Mouse (Mus musculus) heart, embryonic 11.5 days (tissue): ENCODE data around the gene Slc12a9. TPM values are rescaled to one million over a fixed set of nuclear protein-coding genes. Genes with fewer than 3 reads are reported as not detected.

Source experiments
- ATAC-seq: fragments of 200-750 bp; cut with Nextera tagmentation; replicated peaks from 2 replicates; pipeline ENCODE4 v1.8.0; 2017; ENCODE audit warnings: moderate library complexity; ENCODE audit not compliant: insufficient number of reproducible peaks, low FRiP score, low TSS enrichment
- H3K27ac ChIP-seq: fragments of 300-500 bp; sonication (generic); 2 replicates; pipeline ENCODE4 v1.5.1; 2014; ENCODE audit warnings: mild to moderate bottlenecking, low read depth, low read length
- H3K27me3 ChIP-seq: fragments of 300-500 bp; sonication (generic); 2 replicates; pipeline ENCODE4 v1.6.1; 2014; ENCODE audit warnings: mild to moderate bottlenecking, low read length, mixed read lengths; ENCODE audit not compliant: control insufficient read depth, insufficient read depth
- H3K36me3 ChIP-seq: fragments of 300-500 bp; sonication (generic); 2 replicates; pipeline ENCODE4 v1.6.1; 2014; ENCODE audit warnings: mild to moderate bottlenecking, low read length, moderate library complexity, mixed read lengths; ENCODE audit not compliant: control insufficient read depth, insufficient read depth
- H3K4me1 ChIP-seq: fragments of 300-500 bp; sonication (generic); 2 replicates; pipeline ENCODE4 v1.6.1; 2014; ENCODE audit warnings: low read length; ENCODE audit not compliant: control insufficient read depth, insufficient read depth
- H3K4me2 ChIP-seq: fragments of 300-500 bp; sonication (generic); 2 replicates; pipeline ENCODE4 v1.6.1; 2014; ENCODE audit warnings: mild to moderate bottlenecking, moderate library complexity
- H3K4me3 ChIP-seq: fragments of 300-500 bp; sonication (generic); 2 replicates; pipeline ENCODE4 v1.5.1; 2014; ENCODE audit warnings: low read depth, low read length
- H3K9ac ChIP-seq: fragments of 300-500 bp; sonication (generic); 2 replicates; pipeline ENCODE4 v1.6.1; 2014; ENCODE audit warnings: mild to moderate bottlenecking, low read depth, low read length, moderate library complexity
- H3K9me3 ChIP-seq: fragments of 300-500 bp; sonication (generic); replicated peaks from 2 replicates; pipeline ENCODE4 v1.6.1; 2016; ENCODE audit warnings: low read length; ENCODE audit not compliant: control insufficient read depth
- WGBS: fragments of 180-500 bp; shearing (Covaris S2); extraction: QIAGEN DNeasy Blood & Tissue Kit; methylation state at CpG from one replicate; pipeline ENCODE4 v1.1.7; 2014; ENCODE audit not compliant: insufficient replicate concordance; 5-methylcytosine and 5-hydroxymethylcytosine counted together
- polyA plus RNA-seq: library from polyadenylated mRNA; unstranded; fragments of >200 nt; fragmentation: Nextera tagmentation; extraction: Ambion mirVana; gene quantifications from 2 replicates; pipeline ENCODE4 v1.2.1, GENCODE M21; 2014

Slc12a9 gene
- polyA plus RNA-seq, 1 experiment from 2014 or later = 5.1 TPM

DNA sequence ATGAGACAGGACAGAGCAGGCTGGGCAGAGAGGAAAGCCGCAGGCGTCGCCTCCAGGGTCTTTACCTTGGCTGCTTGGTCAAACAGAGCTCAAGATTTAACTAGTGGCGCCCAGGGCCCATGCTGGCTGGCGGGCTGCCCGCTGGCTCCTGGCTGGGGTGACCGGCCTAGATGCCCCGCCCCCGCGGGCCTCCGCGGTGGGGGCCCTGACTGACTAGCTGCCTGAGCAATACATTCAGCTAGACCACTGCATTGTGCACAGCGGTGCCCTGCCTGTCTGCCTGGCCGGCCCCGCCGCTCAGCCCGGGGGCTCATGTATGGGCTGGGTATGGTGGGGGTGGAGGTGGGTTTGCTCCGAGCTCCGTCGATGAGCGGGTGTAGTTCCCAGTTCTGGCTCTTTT lies 32.1 kb downstream of the Slc12a9 start:
- no peak overlapping the region for H3K4me3 ChIP-seq
- WGBS = 88% methylated on average over 21 of the region's 21 CpGs
- H3K4me2 ChIP-seq = no peak overlapping the region
- H3K27me3 ChIP-seq = no peaks in the 10 kb centered on the region
- no peak overlapping the region for H3K27ac ChIP-seq
- H3K4me1 ChIP-seq = peaks cover 29% of the 10 kb centered on the region
- ATAC-seq = no peak
- no peak overlapping the region for H3K9ac ChIP-seq
- no peaks in the 10 kb centered on the region for H3K9me3 ChIP-seq
- H3K36me3 ChIP-seq = peaks cover 71% of the 10 kb centered on the region

- ATAC-seq = no peak
- Histone ChIP-seq H3K4me1 (peaks cover 10% of the 10 kb centered on the region), H3K9me3 (no peaks in the 10 kb centered on the region), H3K27ac (no peak overlapping the region), H3K4me3 (no peak overlapping the region), H3K36me3 (peaks cover 68% of the 10 kb centered on the region), H3K4me2 (no peak overlapping the region), H3K27me3 (no peaks in the 10 kb centered on the region), H3K9ac (no peak overlapping the region)
- WGBS = 74% methylated on average over 7 of the region's 7 CpGs
These were observed 34.2 kb downstream of the Slc12a9 start for GRCm38 (mm10) chr5:137299240-137299639.

- Histone ChIP-seq H3K27me3 (peaks cover 5% of the 10 kb centered on the region), H3K4me3 (no peak overlapping the region), H3K4me2 (no peak overlapping the region), H3K4me1 (peaks cover 4% of the 10 kb centered on the region; the same call in 1 of the 2 replicates), H3K27ac (no peak overlapping the region), H3K9me3 (no peaks in the 10 kb centered on the region), H3K9ac (no peak overlapping the region), H3K36me3 (peaks cover 55% of the 10 kb centered on the region)
- no peak for ATAC-seq
- WGBS = 87% methylated on average over 14 of the region's 14 CpGs
These were observed 36.3 kb downstream of the Slc12a9 start for GRCm38 (mm10) chr5:137297126-137297525.

DNA sequence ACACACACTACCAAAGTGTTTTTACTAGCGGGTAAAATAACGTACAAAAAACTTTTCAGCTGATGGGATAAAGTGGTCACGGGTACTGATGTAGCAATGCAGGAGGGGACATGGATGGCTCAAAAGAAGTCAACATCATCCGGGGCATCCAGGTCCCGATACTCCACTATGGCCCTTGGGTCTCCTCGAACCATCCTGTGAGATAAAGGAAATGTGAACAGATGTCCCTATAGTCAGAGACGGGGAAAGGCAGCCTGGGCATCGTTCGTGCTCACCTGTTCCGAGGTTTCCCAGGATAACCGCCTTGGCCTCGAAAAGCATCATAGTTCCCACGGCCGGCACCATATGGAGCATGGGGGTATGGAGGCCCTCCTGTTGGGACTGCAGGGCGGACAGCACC lies 37.7 kb downstream of the Slc12a9 start:
- ATAC-seq = no peak
- Histone ChIP-seq H3K27me3 (peaks cover 13% of the 10 kb centered on the region), H3K9me3 (no peaks in the 10 kb centered on the region), H3K27ac (no peak overlapping the region), H3K36me3 (peaks cover 44% of the 10 kb centered on the region), H3K4me2 (no peak overlapping the region), H3K4me3 (no peak overlapping the region), H3K9ac (no peak overlapping the region), H3K4me1 (peaks cover 5% of the 10 kb centered on the region; the same call in 1 of the 2 replicates)
- 90% methylated on average over 15 of the region's 15 CpGs for WGBS

GRCm38 (mm10) chr5:137295296-137295695 lies 38.1 kb downstream of the Slc12a9 start:
- Histone ChIP-seq H3K4me1 (peaks cover 6% of the 10 kb centered on the region), H3K4me2 (peak overlapping the region; percentile 96), H3K4me3 (peak overlapping the region; percentile 51), H3K27me3 (peaks cover 18% of the 10 kb centered on the region), H3K36me3 (peaks cover 40% of the 10 kb centered on the region), H3K27ac (no peak overlapping the region), H3K9me3 (no peaks in the 10 kb centered on the region), H3K9ac (peak overlapping the region; percentile 79)
- 78% methylated on average over 9 of the region's 9 CpGs for WGBS
- ATAC-seq = no peak

- Histone ChIP-seq H3K9ac (peak overlapping the region; percentile 79), H3K27me3 (peaks cover 23% of the 10 kb centered on the region), H3K4me2 (peak overlapping the region; percentile 96), H3K9me3 (no peaks in the 10 kb centered on the region), H3K27ac (peak overlapping the region; percentile 89), H3K4me3 (peak overlapping the region; percentile 51), H3K36me3 (peaks cover 35% of the 10 kb centered on the region), H3K4me1 (peaks cover 11% of the 10 kb centered on the region)
- ATAC-seq = peak; percentile 35; the same call in 1 of the 2 replicates
- WGBS = 8% methylated on average over 18 of the region's 18 CpGs
These were observed 38.7 kb downstream of the Slc12a9 start for GRCm38 (mm10) chr5:137294744-137295093.

GRCm38 (mm10) chr5:137293839-137294743 lies 39.3 kb downstream of the Slc12a9 start, which contains the start of gene Ufsp1:
Ufsp1 (plus strand) TSS chr5:137294629.
- peaks cover 28% of the 10 kb centered on the region for H3K36me3 ChIP-seq
- H3K27ac ChIP-seq = peak within 1 kb of the TSS; percentile 89
- peak within 1 kb of the TSS; percentile 51 for H3K4me3 ChIP-seq
- peak within 1 kb of the TSS; percentile 82 for H3K9ac ChIP-seq
- no peaks in the 10 kb centered on the region for H3K9me3 ChIP-seq
- peak within 1 kb of the TSS; percentile 96 for H3K4me2 ChIP-seq
- H3K27me3 ChIP-seq = peaks cover 30% of the 10 kb centered on the region
- WGBS = under 1% methylated on average over 52 of the region's 52 CpGs
- ATAC-seq = peak; percentile 87
- peaks cover 17% of the 10 kb centered on the region for H3K4me1 ChIP-seq

- Histone ChIP-seq H3K27ac (peak overlapping the region; percentile 89), H3K9ac (peak overlapping the region; percentile 82), H3K27me3 (peaks cover 35% of the 10 kb centered on the region), H3K9me3 (no peaks in the 10 kb centered on the region), H3K36me3 (peaks cover 20% of the 10 kb centered on the region), H3K4me2 (peak overlapping the region; percentile 96), H3K4me3 (peak overlapping the region; percentile 51), H3K4me1 (peaks cover 23% of the 10 kb centered on the region)
- WGBS = 1% methylated on average over 15 of the region's 15 CpGs
- peak; percentile 45 for ATAC-seq
These were observed 40.1 kb downstream of the Slc12a9 start for GRCm38 (mm10) chr5:137293282-137293681.
